Mouse (Mus musculus) lung, adult 2 months (tissue): ENCODE measurements around the gene Dhrs2. TPM values are rescaled to one million over a fixed set of nuclear protein-coding genes. Genes with fewer than 3 reads are reported as not detected.
A peak's percentile ranks its signal among the peaks of the same experiment; 100 is the strongest.

Source experiments
- DNase-seq: peaks from one replicate; pipeline ENCODE4 v3.0.0; 2022
- H3K4me1 ChIP-seq: fragments of 200-500 bp; 2 replicates; pipeline ENCODE4 v1.6.1; 2011; ENCODE audit warnings: low read length; ENCODE audit not compliant: control insufficient read depth, insufficient read depth
- H3K4me3 ChIP-seq: fragments of 200-500 bp; replicated peaks from 2 replicates; pipeline ENCODE3; 2011; ENCODE audit warnings: low read depth, mild to moderate bottlenecking, control low read depth, low read length; ENCODE audit errors: extremely low read depth
- CTCF ChIP-seq: fragments of 200-500 bp; IDR thresholded peaks from 2 replicates; pipeline ENCODE4 v1.5.1; 2011; ENCODE audit warnings: mild to moderate bottlenecking, low read length, control low read depth; ENCODE audit not compliant: insufficient read depth
- POLR2A ChIP-seq: fragments of 200-500 bp; IDR thresholded peaks from 2 replicates; pipeline ENCODE4 v1.6.1; 2011; ENCODE audit warnings: low read depth, mild to moderate bottlenecking, control low read depth, low read length, borderline replicate concordance; ENCODE audit errors: extremely low read depth
- WGBS: fragments of 180-500 bp; shearing (Covaris S2); methylation state at CpG from one replicate; pipeline ENCODE4 v1.1.7; 2018; 5-methylcytosine and 5-hydroxymethylcytosine counted together
- polyA plus RNA-seq: library from polyadenylated mRNA; depleted of rRNA; stranded (reverse); fragments of >200 nt; gene quantifications from 2 replicates; pipeline ENCODE4 v1.2.3, GENCODE M21; 2012

Dhrs2 gene
- polyA plus RNA-seq, 1 experiment: not detected

GRCm38 (mm10) chr14:55194786-55195185 lies 27.0 kb upstream of the Dhrs2 start:
- TF ChIP-seq CTCF (no peak), POLR2A (no peak)
- DNase-seq: no peak
- 49% methylated on average over 6 of the region's 6 CpGs for WGBS
- no peak overlapping the region for H3K4me3 ChIP-seq
- no peaks in the 10 kb centered on the region for H3K4me1 ChIP-seq

- TF ChIP-seq POLR2A: no peak
- TF ChIP-seq CTCF: no peak
- no peaks in the 10 kb centered on the region for H3K4me1 ChIP-seq
Measured at GRCm38 (mm10) chr14:55197121-55197520, 24.7 kb upstream of the Dhrs2 start.

GRCm38 (mm10) chr14:55198187-55198586 lies 23.6 kb upstream of the Dhrs2 start:
- 83% methylated on average over 2 of the region's 2 CpGs for WGBS
- DNase-seq: no peak
- TF ChIP-seq CTCF (no peak), POLR2A (no peak)
- H3K4me1 ChIP-seq: no peaks in the 10 kb centered on the region
- H3K4me3 ChIP-seq: no peak overlapping the region

More at GRCm38 (mm10) chr14:55197121-55197520, 24.7 kb upstream of the Dhrs2 start:
- no peak overlapping the region for H3K4me3 ChIP-seq
- DNase-seq: no peak
- 26% methylated on average over 2 of the region's 2 CpGs for WGBS

- H3K4me1 ChIP-seq: no peaks in the 10 kb centered on the region
- TF ChIP-seq CTCF (no peak), POLR2A (no peak)
- 45% methylated on average over 3 of the region's 3 CpGs for WGBS
- no peak for DNase-seq
- no peak overlapping the region for H3K4me3 ChIP-seq
Measured at GRCm38 (mm10) chr14:55204544-55204943, 17.3 kb upstream of the Dhrs2 start.

- no peak overlapping the region for H3K4me3 ChIP-seq
- DNase-seq: no peak
- TF ChIP-seq POLR2A (no peak), CTCF (no peak)
- no peaks in the 10 kb centered on the region for H3K4me1 ChIP-seq
- WGBS: 49% methylated on average over 3 of the region's 3 CpGs
Measured at GRCm38 (mm10) chr14:55205045-55205750, 16.6 kb upstream of the Dhrs2 start.

GRCm38 (mm10) chr14:55208306-55208705 lies 13.5 kb upstream of the Dhrs2 start:
- TF ChIP-seq POLR2A (no peak), CTCF (no peak)
- no peak for DNase-seq
- H3K4me3 ChIP-seq: no peak overlapping the region
- H3K4me1 ChIP-seq: no peaks in the 10 kb centered on the region
- 86% methylated on average over 2 of the region's 2 CpGs for WGBS

GRCm38 (mm10) chr14:55213621-55214020 lies 8.2 kb upstream of the Dhrs2 start:
- no peak overlapping the region for H3K4me3 ChIP-seq
- H3K4me1 ChIP-seq: no peaks in the 10 kb centered on the region
- no peak for TF ChIP-seq CTCF
- WGBS: 90% methylated on average over 3 of the region's 3 CpGs
- DNase-seq: no peak

GRCm38 (mm10) chr14:55214507-55214906 lies 7.3 kb upstream of the Dhrs2 start:
- no peak overlapping the region for H3K4me3 ChIP-seq
- TF ChIP-seq POLR2A (no peak), CTCF (no peak)
- DNase-seq: peak; percentile 25
- no peaks in the 10 kb centered on the region for H3K4me1 ChIP-seq
- WGBS: 56% methylated on average over 4 of the region's 4 CpGs

- no peak overlapping the region for H3K4me3 ChIP-seq
- no peak for DNase-seq
- H3K4me1 ChIP-seq: no peaks in the 10 kb centered on the region
- no peak for TF ChIP-seq POLR2A
- TF ChIP-seq CTCF: 0 out of 2 replicates have a peak, but pooled peaks have one; percentile 1
- WGBS: 10% methylated on average over 1 of the region's 1 CpGs
Measured at GRCm38 (mm10) chr14:55223172-55223571, 1.4 kb downstream of the Dhrs2 start.

GRCm38 (mm10) chr14:55234639-55235038 lies 12.8 kb downstream of the Dhrs2 start:
- TF ChIP-seq POLR2A (no peak), CTCF (no peak)
- no peak overlapping the region for H3K4me3 ChIP-seq
- DNase-seq: no peak
- no peaks in the 10 kb centered on the region for H3K4me1 ChIP-seq
- WGBS: 90% methylated on average over 11 of the region's 11 CpGs
